Mouse (Mus musculus) CH12.LX (cell line): ENCODE data around the gene Cers6.

Source experiments
- CTCF ChIP-seq, 2 experiments: IDR thresholded peaks in 1 of 2; conservative IDR thresholded peaks in 1 of 2; 2 replicates each; pipeline ENCODE4 v1.5.1; 2011 to 2012; ENCODE audit warnings: low read depth in 2 of 2, low read length in 2 of 2, improper control_type of control experiment in 1 of 2, inconsistent platforms in 1 of 2, mild to moderate bottlenecking in 1 of 2, moderate library complexity in 1 of 2
- E2F4 ChIP-seq: IDR thresholded peaks from 2 replicates; pipeline ENCODE4 v1.6.1; 2011; ENCODE audit warnings: low read depth, low read length, improper control_type of control experiment; ENCODE audit not compliant: insufficient replicate concordance
- HCFC1 ChIP-seq: IDR thresholded peaks from 2 replicates; pipeline ENCODE4 v1.6.1; 2012; ENCODE audit warnings: low read depth, mild to moderate bottlenecking, inconsistent platforms, low read length, improper control_type of control experiment
- MAZ ChIP-seq: IDR thresholded peaks from 2 replicates; pipeline ENCODE4 v1.6.1; 2012; ENCODE audit warnings: low read depth, mild to moderate bottlenecking, inconsistent platforms, low read length, improper control_type of control experiment, moderate library complexity
- MYC ChIP-seq: IDR thresholded peaks from 2 replicates; pipeline ENCODE4 v1.6.1; 2011; ENCODE audit warnings: low read depth, mild to moderate bottlenecking, improper control_type of control experiment, low read length
- POLR2A ChIP-seq: IDR thresholded peaks from 2 replicates; pipeline ENCODE4 v1.6.1; 2011; ENCODE audit warnings: low read depth, mild to moderate bottlenecking, improper control_type of control experiment, low read length
- ZNF384 ChIP-seq: IDR thresholded peaks from 2 replicates; pipeline ENCODE4 v1.6.1; 2012; ENCODE audit warnings: low read depth, low read length, improper control_type of control experiment, inconsistent platforms

DNA sequence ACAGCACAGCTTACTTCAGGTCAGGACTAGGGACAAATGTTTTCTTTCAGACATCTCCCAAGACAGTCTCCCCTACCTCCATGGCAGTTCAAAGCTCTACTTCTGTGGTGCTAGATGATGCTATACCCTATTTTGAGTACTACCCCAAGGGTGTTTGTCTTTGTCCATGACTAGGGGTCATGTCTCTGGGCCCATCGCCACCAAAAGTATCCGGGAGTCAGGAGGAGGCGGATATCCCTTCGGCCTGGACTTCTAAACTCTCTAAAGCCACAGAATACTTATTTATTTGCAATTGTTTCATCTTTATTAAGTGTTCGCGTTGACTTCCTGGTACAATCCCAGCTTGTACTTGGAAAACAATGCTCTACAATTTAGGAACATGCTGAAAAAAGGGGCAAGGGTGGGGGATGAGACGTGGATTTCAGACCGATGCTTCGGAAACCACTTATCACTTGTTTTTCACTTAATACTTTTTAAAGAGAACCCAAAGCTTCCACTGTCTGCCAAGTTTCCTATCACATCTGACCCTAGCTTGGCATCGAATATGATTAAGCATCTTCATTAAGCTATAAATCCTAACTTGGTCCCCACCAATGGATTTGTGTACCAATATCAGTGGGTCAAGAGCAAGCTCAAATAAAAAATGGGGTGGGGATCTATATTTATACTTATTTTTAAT, 276.3 kb downstream of the Cers6 start:
- TF ChIP-seq CTCF (conservative IDR thresholded peaks at IDR 0.05 in 1 of 2, IDR thresholded peaks at IDR 0.05 in 1 of 2; ENCODE audit: low read depth in 2 of 2, low read length in 2 of 2) (no peak), E2F4 (no peak), HCFC1 (no peak), MAZ (no peak), MYC (no peak), POLR2A (no peak), ZNF384 (no peak)
